Mouse (Mus musculus): Measurements from ENCODE around the gene Gfi1b. TPM values are rescaled to one million over a fixed set of nuclear protein-coding genes. Genes with fewer than 3 reads are reported as not detected.

Gene Gfi1b
- total and polyA plus RNA-seq, 3 experiments, result 82.9 to 277 (median 194) TPM

DNA sequence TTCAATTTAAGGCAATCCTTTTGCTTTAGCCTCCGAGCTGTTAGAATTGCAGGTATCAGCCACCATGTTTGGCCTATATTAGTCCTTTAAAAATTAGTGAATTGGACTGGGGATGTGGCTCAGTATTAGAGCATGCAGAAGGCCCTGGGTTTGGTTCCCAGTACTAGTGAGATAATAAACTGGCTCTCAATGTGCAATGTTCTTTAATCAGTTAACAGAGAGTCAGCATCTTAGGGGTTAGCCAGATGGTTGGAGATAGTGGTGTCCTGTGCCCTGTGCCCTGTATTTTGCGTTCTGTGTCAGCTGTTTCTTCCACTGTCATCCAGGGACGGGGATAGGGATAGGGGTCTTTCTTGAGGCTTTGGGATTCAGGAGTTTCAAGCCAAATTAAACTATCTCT lies 41.1 kb upstream of the Gfi1b start:
- no peak overlapping the region for H3K9ac ChIP-seq (ENCODE audit: control insufficient read depth, low read depth, low read length, poor library complexity, severe bottlenecking)
- H3K4me3 ChIP-seq (ENCODE audit: control insufficient read depth in 1 of 2, insufficient read depth in 1 of 2, low read depth in 2 of 2, low read length in 2 of 2), result no peak overlapping the region
- TF ChIP-seq NELFE (IDR thresholded peaks at IDR 0.05; ENCODE audit: low read depth, low read length) (no peak), CHD2 (IDR thresholded peaks at IDR 0.05; ENCODE audit: low read length) (no peak)
- H3K79me2 ChIP-seq (ENCODE audit: control insufficient read depth, insufficient read depth, low read length, poor library complexity), result no peaks in the 10 kb centered on the region
- H3K27ac ChIP-seq (ENCODE audit: control insufficient read depth, low read depth, low read length), result no peak overlapping the region
- no peaks in the 10 kb centered on the region for H3K9me3 ChIP-seq (replicated peaks; ENCODE audit: insufficient read depth, low read length)
- no peaks in the 10 kb centered on the region for H3K4me1 ChIP-seq (ENCODE audit: control insufficient read depth in 1 of 2, insufficient read depth in 2 of 2, low read length in 2 of 2)
- no peaks in the 10 kb centered on the region for H3K27me3 ChIP-seq (ENCODE audit: control insufficient read depth in 1 of 2, insufficient read depth in 2 of 2, low read length in 2 of 2)
- no peak for DNase-seq (ENCODE audit: low read depth, low spot score)
- H3K36me3 ChIP-seq (ENCODE audit: control insufficient read depth in 1 of 2, insufficient read depth in 2 of 2, low read length in 2 of 2), result peaks cover 0 to 9% of the 10 kb centered on the region in 2 experiments; a peak in 1 of 4 replicates

DNA sequence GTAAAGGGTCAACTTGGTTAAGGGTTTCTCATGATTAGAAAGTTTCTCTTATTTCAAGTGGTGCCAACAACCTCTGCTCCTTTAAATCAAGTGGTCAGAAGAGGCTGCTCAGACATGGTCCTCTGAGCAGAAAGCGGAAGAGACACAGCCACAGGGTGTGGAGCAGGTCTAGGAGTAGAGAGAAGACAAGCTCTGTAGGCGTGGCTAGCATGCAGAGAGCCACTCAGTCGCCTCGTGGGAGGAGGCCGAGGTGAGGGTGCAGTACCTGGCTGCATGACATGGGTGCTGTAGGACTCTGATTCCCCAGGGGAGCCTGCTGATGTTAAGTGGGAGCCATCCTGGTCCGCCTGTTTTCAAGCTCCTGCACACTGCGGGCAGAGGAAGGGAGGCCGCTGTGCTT lies 34.4 kb upstream of the Gfi1b start:
- Histone ChIP-seq H3K9me3 (replicated peaks; ENCODE audit: insufficient read depth, low read length) (no peaks in the 10 kb centered on the region), H3K79me2 (ENCODE audit: control insufficient read depth, insufficient read depth, low read length, poor library complexity) (peaks cover 2% of the 10 kb centered on the region; the same call in 1 of the 2 replicates), H3K36me3 (ENCODE audit: control insufficient read depth in 1 of 2, insufficient read depth in 2 of 2, low read length in 2 of 2) (peaks cover 0 to 3% of the 10 kb centered on the region in 2 experiments; a peak in 1 of 4 replicates), H3K27ac (ENCODE audit: control insufficient read depth, low read depth, low read length) (no peak overlapping the region), H3K4me1 (ENCODE audit: control insufficient read depth in 1 of 2, insufficient read depth in 2 of 2, low read length in 2 of 2) (no peaks in the 10 kb centered on the region), H3K27me3 (ENCODE audit: control insufficient read depth in 1 of 2, insufficient read depth in 2 of 2, low read length in 2 of 2) (no peaks in the 10 kb centered on the region), H3K4me3 (ENCODE audit: control insufficient read depth in 1 of 2, insufficient read depth in 1 of 2, low read depth in 2 of 2, low read length in 2 of 2) (no peak overlapping the region), H3K9ac (ENCODE audit: control insufficient read depth, low read depth, low read length, poor library complexity, severe bottlenecking) (no peak overlapping the region)
- TF ChIP-seq NELFE (IDR thresholded peaks at IDR 0.05; ENCODE audit: low read depth, low read length) (no peak), USF2 (IDR thresholded peaks at IDR 0.05; ENCODE audit: borderline replicate concordance in 1 of 2, insufficient read depth in 1 of 2, low read depth in 1 of 2, low read length in 2 of 2) (no peak), GABPA (IDR thresholded peaks at IDR 0.05; ENCODE audit: low read depth, low read length) (no peak), ZMIZ1 (IDR thresholded peaks at IDR 0.05; ENCODE audit: low read depth, low read length) (no peak), CHD2 (IDR thresholded peaks at IDR 0.05; ENCODE audit: low read length) (no peak), ELF1 (IDR thresholded peaks at IDR 0.05; ENCODE audit: low read depth, low read length) (no peak), RCOR1 (IDR thresholded peaks at IDR 0.05; ENCODE audit: low read depth, low read length) (no peak), MYC (IDR thresholded peaks at IDR 0.05; ENCODE audit: low read depth, low read length) (no peak)
- no peak for DNase-seq (ENCODE audit: low read depth, low spot score)

DNA sequence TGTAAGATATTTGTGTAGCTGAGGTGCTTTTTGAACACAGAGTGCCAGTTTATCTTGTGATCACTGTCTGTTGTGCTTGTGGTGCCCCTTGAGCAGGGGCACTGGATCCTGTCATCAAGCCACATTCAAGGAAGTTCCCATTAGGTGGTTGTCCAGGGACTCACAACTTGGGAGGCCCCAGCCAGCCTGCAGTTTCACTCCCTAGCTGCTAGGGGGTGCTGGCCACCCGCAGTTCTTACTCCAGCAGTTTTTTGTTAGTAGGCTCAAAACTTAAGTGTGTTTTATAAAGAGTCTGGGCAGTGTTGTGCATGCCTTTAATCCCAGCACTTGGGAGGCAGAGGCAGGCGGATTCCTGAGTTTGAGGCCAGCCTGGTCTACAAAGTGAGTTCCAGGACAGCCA lies 32.5 kb upstream of the Gfi1b start:
- Histone ChIP-seq H3K9ac (ENCODE audit: control insufficient read depth, low read depth, low read length, poor library complexity, severe bottlenecking) (no peak overlapping the region), H3K9me3 (replicated peaks; ENCODE audit: insufficient read depth, low read length) (no peaks in the 10 kb centered on the region), H3K4me3 (ENCODE audit: control insufficient read depth in 1 of 2, insufficient read depth in 1 of 2, low read depth in 2 of 2, low read length in 2 of 2) (no peak overlapping the region), H3K4me1 (ENCODE audit: control insufficient read depth in 1 of 2, insufficient read depth in 2 of 2, low read length in 2 of 2) (no peaks in the 10 kb centered on the region), H3K27me3 (ENCODE audit: control insufficient read depth in 1 of 2, insufficient read depth in 2 of 2, low read length in 2 of 2) (no peaks in the 10 kb centered on the region), H3K27ac (ENCODE audit: control insufficient read depth, low read depth, low read length) (no peak overlapping the region), H3K36me3 (ENCODE audit: control insufficient read depth in 1 of 2, insufficient read depth in 2 of 2, low read length in 2 of 2) (no peaks in the 10 kb centered on the region; a peak in 2 of 4 replicates), H3K79me2 (ENCODE audit: control insufficient read depth, insufficient read depth, low read length, poor library complexity) (peaks cover 6% of the 10 kb centered on the region; the same call in 1 of the 2 replicates)
- DNase-seq (ENCODE audit: low read depth, low spot score), result peak; percentile 75
- TF ChIP-seq CTCF (IDR thresholded peaks at IDR 0.05 in 2 of 3, conservative IDR thresholded peaks at IDR 0.05 in 1 of 3; ENCODE audit: control insufficient read depth in 1 of 3, insufficient read depth in 1 of 3, low read depth in 2 of 3, low read length in 3 of 3, poor library complexity in 1 of 3, severe bottlenecking in 1 of 3), result peak; percentile 75 to 78 (median 75)
- no peak for TF ChIP-seq KAT2A (conservative IDR thresholded peaks at IDR 0.05; ENCODE audit: low read depth, low read length)
- TF ChIP-seq RAD21 (IDR thresholded peaks at IDR 0.05; ENCODE audit: low read depth, low read length), result peak; percentile 64
- TF ChIP-seq ZNF384 (IDR thresholded peaks at IDR 0.05; ENCODE audit: low read depth, low read length), result 0 out of 2 replicates have a peak, but pooled peaks have one; percentile 14
- peak; percentile 24; the same call in 1 of the 2 replicates for TF ChIP-seq ZC3H11A (IDR thresholded peaks at IDR 0.05; ENCODE audit: low read depth, low read length)
- TF ChIP-seq UBTF (IDR thresholded peaks at IDR 0.05; ENCODE audit: borderline replicate concordance, insufficient read depth, low read depth, low read length), result no peak
- no peak for TF ChIP-seq MAX (IDR thresholded peaks at IDR 0.05; ENCODE audit: low read length)
- no peak for TF ChIP-seq ELF1 (IDR thresholded peaks at IDR 0.05; ENCODE audit: low read depth, low read length)
- no peak for TF ChIP-seq NELFE (IDR thresholded peaks at IDR 0.05; ENCODE audit: low read depth, low read length)
- peak; percentile 47 for TF ChIP-seq SMC3 (IDR thresholded peaks at IDR 0.05; ENCODE audit: low read depth, low read length)

Data from MEL (cell line).